Mouse (Mus musculus): Measurements from ENCODE around the gene Olfr127. TPM values are rescaled to one million over a fixed set of nuclear protein-coding genes. Genes with fewer than 3 reads are reported as not detected.
"Not testable (repeated sequence)": the region's sequence is repeated elsewhere in the genome, so short reads cannot be mapped to it uniquely, and the experiment has no call there.

Gene Olfr127
- not detected for total RNA-seq (2021)
- long read RNA-seq, experiment 1: 0 reads
- long read RNA-seq, experiment 2: 0 reads

- intact Hi-C loops (cut with DNase I): no loop called here
- DNase-seq: no peak
These were observed at the start of gene Olfr127 for GRCm38 (mm10) chr17:37900137-37900536. TSS of gene Olfr127 (plus strand) at chr17:37900437.

GRCm38 (mm10) chr17:37863901-37864300 is 36.3 kb upstream of the Olfr127 start:
- no peak for DNase-seq
- intact Hi-C loops (cut with DNase I): no loop called here

- intact Hi-C loops (cut with DNase I): no loop called here
These were observed 30.5 kb upstream of the Olfr127 start for GRCm38 (mm10) chr17:37869676-37870205.

DNA sequence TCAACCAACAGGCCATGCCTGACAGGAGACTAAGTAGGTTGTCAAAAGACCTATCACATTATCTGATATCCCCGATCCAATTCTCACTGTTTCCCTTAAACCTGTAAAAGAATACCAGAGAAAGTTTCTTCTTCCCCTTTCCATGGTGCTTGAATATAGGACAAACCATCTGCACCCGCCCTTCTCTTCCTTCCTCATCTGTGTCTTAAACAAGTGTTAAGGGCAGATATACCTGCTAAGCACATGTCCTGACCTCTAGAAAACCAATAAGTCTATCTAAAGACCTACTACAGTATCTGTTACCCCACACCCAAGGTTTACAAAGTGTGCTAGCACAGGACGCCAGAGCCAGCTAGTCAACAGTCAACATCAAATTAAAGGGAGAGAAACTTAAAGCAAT is 26.4 kb upstream of the Olfr127 start:
- intact Hi-C loops (cut with DNase I): no loop called here
- no peak for DNase-seq

More at GRCm38 (mm10) chr17:37869676-37870205, 30.5 kb upstream of the Olfr127 start:
- DNase-seq: no peak

DNA sequence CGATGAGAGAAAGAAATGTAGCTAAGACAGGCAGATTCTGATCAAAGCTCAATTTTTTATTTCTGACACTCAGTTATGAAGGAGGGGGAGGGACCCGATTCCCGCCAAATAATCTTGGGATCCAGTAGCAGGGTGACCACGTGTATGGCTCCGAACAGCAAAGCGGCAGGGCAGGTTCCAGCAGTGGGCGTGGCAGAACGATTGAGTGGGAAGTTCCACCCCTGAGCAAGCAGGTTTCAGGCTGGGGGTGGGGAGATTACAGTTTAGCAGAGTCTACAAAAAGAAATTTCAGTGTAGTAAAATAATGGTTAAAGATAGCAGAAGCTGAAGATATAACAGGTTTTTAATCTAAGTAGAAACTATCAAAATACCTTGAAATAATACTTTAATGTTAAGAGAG is 6.6 kb downstream of the Olfr127 start:
- intact Hi-C loops (cut with DNase I); DNase-seq: not testable (repeated sequence)

DNA sequence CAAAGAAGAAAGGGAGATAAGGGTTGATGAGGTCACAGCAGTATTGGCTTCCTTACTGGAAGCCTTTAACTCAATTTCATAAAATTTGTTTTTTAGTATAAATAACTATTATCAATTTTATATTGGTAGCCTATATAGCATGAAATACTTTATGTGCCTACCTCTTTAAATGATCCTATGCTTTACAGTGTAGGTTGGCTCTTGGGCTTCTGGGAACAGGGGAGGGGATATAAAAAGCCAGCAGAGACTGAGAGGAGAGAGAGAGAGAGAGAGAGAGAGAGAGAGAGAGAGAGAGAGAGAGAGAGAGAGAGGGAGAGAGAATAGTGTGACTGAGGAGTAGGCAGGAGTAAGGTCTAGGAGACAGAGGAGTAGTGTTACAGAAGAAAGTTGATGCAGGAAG is 20.0 kb downstream of the Olfr127 start, which contains the start of gene Olfr128:
Gene Olfr128, plus strand, starts transcription at position 301 of the 400 bp plus-strand sequence.
- intact Hi-C loops (cut with DNase I): no loop called here
- DNase-seq: no peak

- no peak for DNase-seq
- intact Hi-C loops (cut with DNase I): no loop called here
These were observed 52.7 kb downstream of the Olfr127 start, which contains the start of gene Olfr761 for GRCm38 (mm10) chr17:37952979-37953378. TSS of gene Olfr761 (minus strand) at chr17:37953079.

Other genes with a start within 250 kb of the Olfr127 start
- gene Olfr117, start 236.7 kb upstream of the Olfr127 start, total RNA-seq (2021): not detected
- not detected for gene Olfr118, start 233.4 kb upstream of the Olfr127 start, total RNA-seq (2021)
- not detected for gene Olfr119, start 203.9 kb upstream of the Olfr127 start, total RNA-seq (2021)
- not detected for gene Olfr120, start 178.6 kb upstream of the Olfr127 start, total RNA-seq (2021)
- gene Olfr121, start 151.6 kb upstream of the Olfr127 start, total RNA-seq (2021): not detected
- not detected for gene Olfr122, start 131.8 kb upstream of the Olfr127 start, total RNA-seq (2021)
- not detected for gene Olfr123, start 106.9 kb upstream of the Olfr127 start, total RNA-seq (2021)
- gene Olfr124, start 100.5 kb upstream of the Olfr127 start, total RNA-seq (2021): not detected
- not detected for gene Olfr125, start 67.5 kb upstream of the Olfr127 start, total RNA-seq (2021)
- not detected for gene Olfr126, start 53.0 kb upstream of the Olfr127 start, total RNA-seq (2021)
- not detected for gene Olfr128, start 20.1 kb downstream of the Olfr127 start, total RNA-seq (2021)
- gene Olfr761, start 52.6 kb downstream of the Olfr127 start, total RNA-seq (2021): not detected
- gene Olfr129, start 159.6 kb downstream of the Olfr127 start, total RNA-seq (2021): not detected
- not detected for gene Olfr130, start 163.5 kb downstream of the Olfr127 start, total RNA-seq (2021)
- not detected for gene Olfr131, start 188.3 kb downstream of the Olfr127 start, total RNA-seq (2021)
- not detected for gene Olfr132, start 234.1 kb downstream of the Olfr127 start, total RNA-seq (2021)
- not detected for gene Olfr133, start 244.8 kb downstream of the Olfr127 start, total RNA-seq (2021)

Data from gastrocnemius, postnatal 36 days (tissue).